Mouse (Mus musculus): ENCODE results near the gene Ndufc1. TPM values are rescaled to one million over a fixed set of nuclear protein-coding genes. Genes with fewer than 3 reads are reported as not detected.
"Not testable (repeated sequence)": the region's sequence is repeated elsewhere in the genome, so short reads cannot be mapped to it uniquely, and the experiment has no call there.

Ndufc1 gene
- polyA plus RNA-seq, 1 experiment from 2014 or later, result 875 TPM

GRCm38 (mm10) chr3:51416364-51417134 is 7.8 kb upstream of the Ndufc1 start:
- WGBS, result under 1% methylated on average over 51 of the region's 68 CpGs
- Histone ChIP-seq H3K36me3 (ENCODE audit: control insufficient read depth, insufficient read depth, low read length) (no peaks in the 10 kb centered on the region), H3K9me3 (replicated peaks; ENCODE audit: control insufficient read depth, low read length) (no peaks in the 10 kb centered on the region), H3K9ac (ENCODE audit: low read length) (peak overlapping the region; percentile 97), H3K4me2 (ENCODE audit: low read length) (peak overlapping the region; percentile 87), H3K4me1 (ENCODE audit: control insufficient read depth, insufficient read depth, low read length) (peaks cover 24% of the 10 kb centered on the region), H3K27me3 (replicated peaks; ENCODE audit: control insufficient read depth, insufficient read depth, low read length) (no peaks in the 10 kb centered on the region), H3K4me3 (ENCODE audit: low read depth, low read length) (peak overlapping the region; percentile 99), H3K27ac (ENCODE audit: low read depth, low read length) (peak overlapping the region; percentile 94)
- peak; percentile 56 for ATAC-seq
- DNase-seq (ENCODE audit: low spot score), result peak; percentile 16

DNA sequence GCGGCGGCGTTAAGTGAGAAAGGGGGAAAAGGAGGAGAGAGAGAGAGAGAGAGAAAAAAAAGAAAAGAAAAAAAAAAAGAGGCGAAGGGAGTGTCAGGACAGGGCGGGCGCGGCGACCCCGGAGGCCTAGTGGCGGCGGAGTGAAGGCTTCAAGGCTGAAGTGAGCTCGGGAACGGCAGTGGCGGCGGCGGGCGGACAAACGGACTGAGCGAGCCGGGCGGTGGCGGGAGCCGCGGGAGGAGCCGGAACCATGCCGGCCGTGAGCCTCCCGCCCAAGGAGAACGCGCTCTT is 7.2 kb upstream of the Ndufc1 start:
- H3K4me2 ChIP-seq (ENCODE audit: low read length), result peak overlapping the region; percentile 87
- H3K9me3 ChIP-seq (replicated peaks; ENCODE audit: control insufficient read depth, low read length), result no peaks in the 10 kb centered on the region
- peak overlapping the region; percentile 97 for H3K9ac ChIP-seq (ENCODE audit: low read length)
- 0% methylated on average over 26 of the region's 30 CpGs for WGBS
- H3K4me1 ChIP-seq (ENCODE audit: control insufficient read depth, insufficient read depth, low read length), result peaks cover 24% of the 10 kb centered on the region
- H3K36me3 ChIP-seq (ENCODE audit: control insufficient read depth, insufficient read depth, low read length), result no peaks in the 10 kb centered on the region
- peak overlapping the region; percentile 94 for H3K27ac ChIP-seq (ENCODE audit: low read depth, low read length)
- H3K4me3 ChIP-seq (ENCODE audit: low read depth, low read length), result peak overlapping the region; percentile 99
- no peak for DNase-seq (ENCODE audit: low spot score)
- no peaks in the 10 kb centered on the region for H3K27me3 ChIP-seq (replicated peaks; ENCODE audit: control insufficient read depth, insufficient read depth, low read length)
- ATAC-seq, result peak; percentile 76

DNA sequence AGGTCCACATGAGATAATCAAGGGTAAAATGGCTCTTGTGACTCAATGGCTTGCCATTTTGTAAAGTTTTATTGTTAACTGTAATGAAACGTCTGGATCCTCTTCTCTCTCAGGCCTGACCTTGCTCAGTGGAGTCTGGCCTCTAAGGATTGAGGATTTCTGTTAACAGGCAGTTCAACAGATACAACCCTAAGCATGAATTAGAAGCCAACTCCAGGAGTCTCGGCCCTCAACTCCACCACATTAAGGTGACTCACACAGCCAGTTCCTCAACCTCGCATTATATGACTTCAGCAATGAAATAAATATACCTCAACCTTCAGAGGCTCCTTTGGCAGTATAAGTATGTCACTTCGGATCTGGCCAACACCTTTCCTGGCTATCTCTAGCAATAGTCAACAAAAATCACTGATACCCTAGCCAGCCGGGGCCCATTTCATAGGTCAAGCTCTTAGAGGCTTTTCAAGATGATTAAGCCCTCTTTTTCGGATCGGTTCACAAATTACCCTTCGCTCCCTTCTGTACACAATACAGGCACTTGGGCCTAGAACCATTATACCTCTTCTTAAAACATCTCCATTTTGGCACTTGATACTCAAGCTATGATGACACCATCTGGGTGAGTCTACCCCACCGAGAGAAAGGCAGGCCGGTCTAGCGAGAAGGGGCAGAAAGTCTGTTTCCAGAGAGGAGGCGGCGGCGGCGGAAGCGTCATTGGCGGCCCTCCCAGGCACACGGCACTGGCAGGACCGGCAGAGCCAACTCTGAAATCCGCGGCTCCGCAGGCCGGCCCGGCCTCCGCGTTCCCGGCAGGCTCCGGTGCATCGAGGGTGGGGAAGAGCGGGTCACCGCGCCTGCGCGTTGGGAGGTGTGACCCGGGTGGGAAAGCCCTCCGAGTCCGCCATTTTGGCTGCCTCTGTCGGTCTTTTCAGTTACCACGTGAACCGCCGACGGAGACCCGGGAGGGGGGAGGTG is 6.6 kb upstream of the Ndufc1 start, which contains the start of gene Naa15:
Gene Naa15 (plus strand): TSS at position 51 of the 975 bp plus-strand sequence.
- Histone ChIP-seq H3K4me1 (ENCODE audit: control insufficient read depth, insufficient read depth, low read length) (peaks cover 24% of the 10 kb centered on the region), H3K27me3 (replicated peaks; ENCODE audit: control insufficient read depth, insufficient read depth, low read length) (no peaks in the 10 kb centered on the region), H3K4me2 (ENCODE audit: low read length) (peak within 1 kb of the TSS; percentile 87), H3K4me3 (ENCODE audit: low read depth, low read length) (peak within 1 kb of the TSS; percentile 99), H3K27ac (ENCODE audit: low read depth, low read length) (peak within 1 kb of the TSS; percentile 94), H3K9ac (ENCODE audit: low read length) (peak within 1 kb of the TSS; percentile 97), H3K36me3 (ENCODE audit: control insufficient read depth, insufficient read depth, low read length) (no peaks in the 10 kb centered on the region), H3K9me3 (replicated peaks; ENCODE audit: control insufficient read depth, low read length) (no peaks in the 10 kb centered on the region)
- 5% methylated on average over 43 of the region's 43 CpGs for WGBS
- ATAC-seq (peak; percentile 96), DNase-seq (ENCODE audit: low spot score) (peak; percentile 97)

DNA sequence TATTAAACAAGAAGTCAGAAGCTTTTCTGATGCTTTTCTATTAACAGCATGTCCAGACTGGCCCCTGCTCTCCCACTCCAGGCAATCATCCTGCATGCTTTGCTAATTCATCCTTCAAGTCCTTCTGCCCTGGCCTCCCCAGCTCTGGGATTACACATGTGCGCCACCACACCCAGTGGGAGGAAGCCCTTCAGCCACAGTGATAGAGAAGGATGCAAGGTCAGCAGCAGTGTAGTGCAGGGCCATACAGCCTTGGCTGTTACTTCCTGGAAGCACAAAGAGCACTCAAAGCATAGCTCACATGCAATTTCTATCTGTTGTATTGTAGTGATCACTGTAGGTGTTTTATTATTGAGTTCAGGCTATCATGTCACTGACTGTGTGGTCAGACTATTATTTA is 4.5 kb upstream of the Ndufc1 start:
- WGBS, result 73% methylated on average over 1 of the region's 1 CpGs

DNA sequence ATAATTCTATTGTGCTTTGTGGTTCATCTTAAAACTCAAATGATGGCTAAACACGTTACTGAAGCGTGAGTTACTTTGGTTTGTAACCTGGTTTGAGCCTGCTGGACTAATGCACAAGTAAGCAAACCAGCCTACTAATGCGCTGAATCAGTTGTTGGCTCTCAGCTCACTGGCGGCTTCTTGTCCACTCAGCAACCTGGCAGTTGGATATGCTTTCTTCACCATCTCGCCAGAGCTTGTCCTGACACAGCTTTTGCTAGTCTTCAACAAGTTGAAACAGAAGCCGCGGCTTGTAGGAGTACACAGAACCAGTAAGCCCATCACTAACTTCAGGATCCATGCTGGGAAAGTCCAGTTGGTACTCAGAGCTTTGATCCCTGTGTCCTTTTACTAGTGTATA is 3.7 kb upstream of the Ndufc1 start:
- 93% methylated on average over 7 of the region's 7 CpGs for WGBS
- H3K9ac ChIP-seq (ENCODE audit: low read length), result no peak overlapping the region
- no peak overlapping the region for H3K4me3 ChIP-seq (ENCODE audit: low read depth, low read length)
- H3K27me3 ChIP-seq (replicated peaks; ENCODE audit: control insufficient read depth, insufficient read depth, low read length), result no peaks in the 10 kb centered on the region
- no peaks in the 10 kb centered on the region for H3K9me3 ChIP-seq (replicated peaks; ENCODE audit: control insufficient read depth, low read length)
- no peaks in the 10 kb centered on the region for H3K36me3 ChIP-seq (ENCODE audit: control insufficient read depth, insufficient read depth, low read length)
- ATAC-seq, result no peak
- DNase-seq (ENCODE audit: low spot score), result no peak
- H3K27ac ChIP-seq (ENCODE audit: low read depth, low read length), result no peak overlapping the region
- no peak overlapping the region for H3K4me2 ChIP-seq (ENCODE audit: low read length)
- peaks cover 15% of the 10 kb centered on the region for H3K4me1 ChIP-seq (ENCODE audit: control insufficient read depth, insufficient read depth, low read length)

More for the DNA sequence above, 4.5 kb upstream of the Ndufc1 start:
- Histone ChIP-seq H3K4me1 (ENCODE audit: control insufficient read depth, insufficient read depth, low read length) (peaks cover 18% of the 10 kb centered on the region), H3K9ac (ENCODE audit: low read length) (no peak overlapping the region), H3K9me3 (replicated peaks; ENCODE audit: control insufficient read depth, low read length) (no peaks in the 10 kb centered on the region), H3K4me2 (ENCODE audit: low read length) (no peak overlapping the region), H3K27me3 (replicated peaks; ENCODE audit: control insufficient read depth, insufficient read depth, low read length) (no peaks in the 10 kb centered on the region), H3K4me3 (ENCODE audit: low read depth, low read length) (no peak overlapping the region), H3K27ac (ENCODE audit: low read depth, low read length) (no peak overlapping the region), H3K36me3 (ENCODE audit: control insufficient read depth, insufficient read depth, low read length) (no peaks in the 10 kb centered on the region)
- ATAC-seq (no peak), DNase-seq (ENCODE audit: low spot score) (no peak)

- H3K4me3 ChIP-seq (ENCODE audit: low read depth, low read length), result peak overlapping the region; percentile 50
- DNase-seq (ENCODE audit: low spot score), result peak; percentile 21
- H3K9ac ChIP-seq (ENCODE audit: low read length), result peak overlapping the region; percentile 76
- peaks cover 27% of the 10 kb centered on the region for H3K36me3 ChIP-seq (ENCODE audit: control insufficient read depth, insufficient read depth, low read length)
- peaks cover 5% of the 10 kb centered on the region; the same call in 1 of the 2 replicates for H3K4me1 ChIP-seq (ENCODE audit: control insufficient read depth, insufficient read depth, low read length)
- peak; percentile 37 for ATAC-seq
- H3K9me3 ChIP-seq (replicated peaks; ENCODE audit: control insufficient read depth, low read length), result no peaks in the 10 kb centered on the region
- WGBS, result 20% methylated on average over 20 of the region's 20 CpGs
- no peaks in the 10 kb centered on the region for H3K27me3 ChIP-seq (replicated peaks; ENCODE audit: control insufficient read depth, insufficient read depth, low read length)
- peak overlapping the region; percentile 60 for H3K4me2 ChIP-seq (ENCODE audit: low read length)
- peak overlapping the region; percentile 89 for H3K27ac ChIP-seq (ENCODE audit: low read depth, low read length)
Observed at GRCm38 (mm10) chr3:51407870-51408560, 773 bp downstream of the Ndufc1 start.

GRCm38 (mm10) chr3:51402628-51403027 is 6.2 kb downstream of the Ndufc1 start:
- no peak for DNase-seq (ENCODE audit: low spot score)

GRCm38 (mm10) chr3:51402054-51402453 is 6.7 kb downstream of the Ndufc1 start:
- not testable (repeated sequence) for ATAC-seq; DNase-seq (ENCODE audit: low spot score); H3K9me3 ChIP-seq (replicated peaks; ENCODE audit: control insufficient read depth, low read length); H3K27ac ChIP-seq (ENCODE audit: low read depth, low read length); H3K27me3 ChIP-seq (replicated peaks; ENCODE audit: control insufficient read depth, insufficient read depth, low read length); H3K4me3 ChIP-seq (ENCODE audit: low read depth, low read length); H3K9ac ChIP-seq (ENCODE audit: low read length); H3K4me2 ChIP-seq (ENCODE audit: low read length); H3K4me1 ChIP-seq (ENCODE audit: control insufficient read depth, insufficient read depth, low read length)
- peaks cover 30% of the 10 kb centered on the region for H3K36me3 ChIP-seq (ENCODE audit: control insufficient read depth, insufficient read depth, low read length)
- 65% methylated on average over 4 of the region's 4 CpGs for WGBS

More at GRCm38 (mm10) chr3:51402628-51403027, 6.2 kb downstream of the Ndufc1 start:
- peaks cover under 1% of the 10 kb centered on the region for H3K4me1 ChIP-seq (ENCODE audit: control insufficient read depth, insufficient read depth, low read length)
- no peak overlapping the region for H3K27ac ChIP-seq (ENCODE audit: low read depth, low read length)
- 95% methylated on average over 12 of the region's 12 CpGs for WGBS
- peaks cover 30% of the 10 kb centered on the region for H3K36me3 ChIP-seq (ENCODE audit: control insufficient read depth, insufficient read depth, low read length)
- H3K27me3 ChIP-seq (replicated peaks; ENCODE audit: control insufficient read depth, insufficient read depth, low read length), result 0 out of 2 replicates have a peak, but pooled peaks cover 4% of the 10 kb centered on the region
- no peaks in the 10 kb centered on the region for H3K9me3 ChIP-seq (replicated peaks; ENCODE audit: control insufficient read depth, low read length)
- no peak for ATAC-seq
- H3K9ac ChIP-seq (ENCODE audit: low read length), result no peak overlapping the region
- H3K4me3 ChIP-seq (ENCODE audit: low read depth, low read length), result no peak overlapping the region
- H3K4me2 ChIP-seq (ENCODE audit: low read length), result no peak overlapping the region
